Mouse (Mus musculus) adrenal gland, postnatal 36 days (tissue): ENCODE measurements around the gene Fgd2. TPM values are rescaled to one million over a fixed set of nuclear protein-coding genes. Genes with fewer than 3 reads are reported as not detected.

Experiments used
- DNase-seq, 2 experiments: peaks; one replicate each; pipeline ENCODE4 v3.0.0; 2021; ENCODE audit warnings: mixed read lengths in 1 of 2
- total RNA-seq, 2 experiments: library from RNA; stranded (reverse); gene quantifications; 2 replicates each; pipeline ENCODE4 v1.2.3; 2021

Fgd2 gene
- total RNA-seq, 2 experiments from 2014 or later, result 2.6 to 3.6 TPM

- peak; percentile 95 to 98 for DNase-seq
Observed at GRCm38 (mm10) chr17:29397480-29398433, 37.0 kb downstream of the Fgd2 start.

GRCm38 (mm10) chr17:29398434-29399026, 37.8 kb downstream of the Fgd2 start:
- no peak for DNase-seq

- DNase-seq, result no peak
Observed at GRCm38 (mm10) chr17:29399241-29399910, 38.7 kb downstream of the Fgd2 start.

GRCm38 (mm10) chr17:29400044-29400443, 39.3 kb downstream of the Fgd2 start:
- DNase-seq, result no peak

- no peak for DNase-seq
Observed at GRCm38 (mm10) chr17:29401741-29402268, 41.1 kb downstream of the Fgd2 start.

- no peak for DNase-seq
Observed at GRCm38 (mm10) chr17:29403179-29403578, 42.5 kb downstream of the Fgd2 start.

- no peak for DNase-seq
Observed at GRCm38 (mm10) chr17:29405501-29405900, 44.8 kb downstream of the Fgd2 start.

- no peak for DNase-seq
Observed at GRCm38 (mm10) chr17:29406077-29406476, 45.4 kb downstream of the Fgd2 start.

- no peak for DNase-seq
Observed at GRCm38 (mm10) chr17:29407405-29407804, 46.7 kb downstream of the Fgd2 start.

- no peak for DNase-seq
Observed at GRCm38 (mm10) chr17:29408364-29408763, 47.6 kb downstream of the Fgd2 start.

- no peak for DNase-seq
Observed at GRCm38 (mm10) chr17:29409800-29410343, 49.2 kb downstream of the Fgd2 start.

- peak; percentile 74 to 80 for DNase-seq
Observed at GRCm38 (mm10) chr17:29411821-29412425, 51.2 kb downstream of the Fgd2 start.

GRCm38 (mm10) chr17:29414566-29414965, 53.9 kb downstream of the Fgd2 start:
- no peak for DNase-seq

GRCm38 (mm10) chr17:29415761-29416662, 55.3 kb downstream of the Fgd2 start:
- DNase-seq, result peak; percentile 76 to 79

- DNase-seq, result no peak
Observed at GRCm38 (mm10) chr17:29416757-29417156, 56.0 kb downstream of the Fgd2 start.

GRCm38 (mm10) chr17:29418758-29419380, 58.2 kb downstream of the Fgd2 start:
- no peak for DNase-seq

GRCm38 (mm10) chr17:29419976-29420739, 59.4 kb downstream of the Fgd2 start:
- no peak for DNase-seq

- no peak for DNase-seq
Observed at GRCm38 (mm10) chr17:29421319-29421718, 60.6 kb downstream of the Fgd2 start.

GRCm38 (mm10) chr17:29422337-29422736, 61.6 kb downstream of the Fgd2 start:
- DNase-seq, result no peak
